Mouse (Mus musculus) olfactory bulb, adult 2 months (tissue): Measurements from ENCODE around the gene Ublcp1.
"Not testable (repeated sequence)": the region's sequence is repeated elsewhere in the genome, so short reads cannot be mapped to it uniquely, and the experiment has no call there.

Experiments
- CTCF ChIP-seq: fragments of 200-500 bp; IDR thresholded peaks from 2 replicates; pipeline ENCODE4 v1.5.1; 2012; ENCODE audit warnings: low read depth, mild to moderate bottlenecking, low read length, moderate library complexity; ENCODE audit not compliant: insufficient read depth
- POLR2A ChIP-seq: fragments of 200-500 bp; IDR thresholded peaks from 2 replicates; pipeline ENCODE4 v1.6.1; 2012; ENCODE audit warnings: mild to moderate bottlenecking, low read depth, low read length, moderate library complexity; ENCODE audit not compliant: insufficient read depth

DNA sequence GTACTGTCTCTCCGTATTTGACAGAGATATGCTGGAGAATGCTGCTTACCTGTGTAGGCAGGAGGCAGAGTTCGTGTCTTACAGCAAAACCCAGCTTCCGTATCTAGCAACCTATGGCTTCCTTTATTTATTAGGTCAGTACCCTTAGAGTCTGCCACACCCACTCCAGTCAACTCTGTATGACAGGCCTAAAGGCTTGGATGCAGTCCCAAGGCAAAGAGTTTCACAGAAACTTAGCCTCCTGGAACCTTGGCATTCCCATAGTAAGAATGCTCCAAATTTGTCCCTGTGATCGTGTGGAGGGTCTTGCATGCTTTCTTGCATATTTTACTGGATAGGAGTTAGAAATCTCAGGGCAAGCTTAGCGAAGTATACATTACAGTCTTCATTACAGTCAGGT lies 18.3 kb downstream of the Ublcp1 start:
- not testable (repeated sequence) for TF ChIP-seq POLR2A, CTCF
